Mouse (Mus musculus) embryonic facial prominence, embryonic 10.5 days (tissue): ENCODE results near the gene Spata13. TPM values are rescaled to one million over a fixed set of nuclear protein-coding genes. Genes with fewer than 3 reads are reported as not detected.

Experiments
- DNase-seq: peaks from one replicate; pipeline ENCODE4 v3.0.0-alpha.2; 2017; ENCODE audit warnings: low spot score
- H3K27ac ChIP-seq: fragments of 300-500 bp; sonication (generic); replicated peaks from 2 replicates; pipeline ENCODE4 v1.5.1; 2016; ENCODE audit warnings: mild to moderate bottlenecking
- H3K27me3 ChIP-seq: fragments of 300-500 bp; sonication (generic); replicated peaks from 2 replicates; pipeline ENCODE4 v1.6.1; 2016; ENCODE audit warnings: low read depth, mild to moderate bottlenecking; ENCODE audit not compliant: poor library complexity, severe bottlenecking
- H3K36me3 ChIP-seq: fragments of 300-500 bp; sonication (generic); replicated peaks from 2 replicates; pipeline ENCODE4 v1.6.1; 2016; ENCODE audit warnings: mild to moderate bottlenecking, moderate library complexity
- H3K4me1 ChIP-seq: fragments of 300-500 bp; sonication (generic); 2 replicates; pipeline ENCODE4 v1.6.1; 2016
- H3K4me3 ChIP-seq: fragments of 300-500 bp; sonication (generic); 2 replicates; pipeline ENCODE4 v1.5.1; 2016; ENCODE audit warnings: mild to moderate bottlenecking, moderate library complexity
- H3K9me3 ChIP-seq: fragments of 300-500 bp; sonication (generic); 2 replicates; pipeline ENCODE4 v1.6.1; 2016; ENCODE audit warnings: mild to moderate bottlenecking
- WGBS: fragments of 180-500 bp; shearing (Covaris S2); methylation state at CpG from one replicate; pipeline ENCODE4 v1.1.7; 2016; 5-methylcytosine and 5-hydroxymethylcytosine counted together
- polyA plus RNA-seq: library from polyadenylated mRNA; unstranded; fragments of >200 nt; fragmentation: Nextera tagmentation; extraction: Ambion mirVana; gene quantifications from 2 replicates; pipeline ENCODE4 v1.2.1, GENCODE M21; 2016

The Spata13 gene
- polyA plus RNA-seq, 1 experiment from 2014 or later = 28.2 TPM

DNA sequence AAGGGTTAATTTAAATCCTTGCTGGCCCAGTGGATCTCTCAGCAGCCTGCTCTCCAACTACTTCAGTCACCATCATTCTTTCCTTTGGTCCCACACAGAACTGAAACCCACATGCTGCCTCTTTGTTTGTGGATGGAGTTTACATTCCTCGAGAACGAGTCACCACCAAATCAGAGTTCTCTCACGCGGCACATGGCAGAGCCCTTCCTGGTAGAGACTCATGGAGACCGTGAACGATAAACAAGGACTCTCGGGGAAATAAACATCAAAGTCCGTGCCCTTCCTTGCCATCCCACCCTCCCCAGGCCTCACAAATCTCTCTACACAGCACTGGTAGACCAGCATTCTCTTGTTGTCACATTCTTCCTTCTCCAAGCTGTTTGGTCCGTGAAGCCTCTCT is 12.7 kb upstream of the Spata13 start:
- WGBS = 83% methylated on average over 9 of the region's 9 CpGs
- Histone ChIP-seq H3K9me3 (no peaks in the 10 kb centered on the region; the same call in 1 of the 2 replicates), H3K4me3 (no peak overlapping the region), H3K36me3 (no peaks in the 10 kb centered on the region), H3K27me3 (no peaks in the 10 kb centered on the region), H3K4me1 (peaks cover 16% of the 10 kb centered on the region), H3K27ac (no peak overlapping the region)
- DNase-seq = no peak

DNA sequence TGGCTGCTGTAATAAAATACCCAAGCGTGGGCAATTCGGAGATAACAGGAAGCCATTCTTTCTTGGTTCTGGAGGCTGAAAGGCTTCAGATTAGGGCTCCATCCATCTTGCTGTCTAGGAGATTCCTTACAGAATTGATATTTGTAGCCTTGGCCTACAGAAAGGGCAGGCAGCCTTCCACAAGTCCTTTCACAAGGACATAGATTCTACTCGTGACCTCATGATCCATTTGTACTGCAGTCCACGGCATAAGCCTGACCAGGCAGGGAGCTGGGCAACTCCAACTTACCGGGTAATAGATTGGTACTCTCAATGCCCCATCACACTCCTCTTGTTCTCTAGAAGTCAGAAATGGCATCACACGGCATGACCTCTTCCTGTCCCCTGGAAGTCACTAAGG is 8.3 kb upstream of the Spata13 start:
- WGBS = 81% methylated on average over 6 of the region's 6 CpGs
- no peaks in the 10 kb centered on the region for H3K27me3 ChIP-seq
- peaks cover 8% of the 10 kb centered on the region for H3K4me1 ChIP-seq
- H3K36me3 ChIP-seq = no peaks in the 10 kb centered on the region
- no peak overlapping the region for H3K4me3 ChIP-seq
- DNase-seq = no peak
- H3K9me3 ChIP-seq = no peaks in the 10 kb centered on the region; the same call in 1 of the 2 replicates
- H3K27ac ChIP-seq = no peak overlapping the region

DNA sequence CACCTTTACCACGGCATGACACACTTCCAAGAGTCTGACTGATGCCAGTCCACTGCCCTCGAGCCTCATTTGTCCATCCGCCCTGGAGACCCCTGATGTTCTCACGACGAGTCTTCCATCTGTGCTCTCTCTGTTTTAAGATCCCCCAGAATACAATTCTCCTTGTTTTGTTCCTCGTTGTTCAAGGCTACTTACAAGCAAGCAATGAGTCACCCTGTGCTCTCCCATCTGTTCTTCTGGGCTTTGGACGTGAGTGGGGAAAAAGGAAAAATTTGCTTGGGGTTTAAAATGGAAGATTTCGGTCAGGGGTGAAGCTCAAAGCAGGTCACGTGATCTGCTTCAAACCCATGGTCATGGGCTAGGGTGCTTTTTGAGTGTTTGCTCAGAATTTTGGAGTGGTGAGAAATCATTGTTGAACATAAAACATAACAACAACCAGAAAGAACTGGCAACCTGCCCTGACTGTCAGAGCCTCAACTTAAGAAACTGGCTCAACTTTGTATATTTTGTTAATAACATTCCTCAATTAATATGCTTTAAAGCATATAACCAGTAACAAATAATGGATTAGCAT is 3.8 kb upstream of the Spata13 start:
- 85% methylated on average over 9 of the region's 9 CpGs for WGBS
- no peak overlapping the region for H3K4me3 ChIP-seq
- H3K4me1 ChIP-seq = peaks cover 13% of the 10 kb centered on the region
- DNase-seq = no peak
- H3K27ac ChIP-seq = no peak overlapping the region
- H3K9me3 ChIP-seq = no peaks in the 10 kb centered on the region
- peaks cover 22% of the 10 kb centered on the region; the same call in 1 of the 2 replicates for H3K27me3 ChIP-seq
- no peaks in the 10 kb centered on the region for H3K36me3 ChIP-seq

DNA sequence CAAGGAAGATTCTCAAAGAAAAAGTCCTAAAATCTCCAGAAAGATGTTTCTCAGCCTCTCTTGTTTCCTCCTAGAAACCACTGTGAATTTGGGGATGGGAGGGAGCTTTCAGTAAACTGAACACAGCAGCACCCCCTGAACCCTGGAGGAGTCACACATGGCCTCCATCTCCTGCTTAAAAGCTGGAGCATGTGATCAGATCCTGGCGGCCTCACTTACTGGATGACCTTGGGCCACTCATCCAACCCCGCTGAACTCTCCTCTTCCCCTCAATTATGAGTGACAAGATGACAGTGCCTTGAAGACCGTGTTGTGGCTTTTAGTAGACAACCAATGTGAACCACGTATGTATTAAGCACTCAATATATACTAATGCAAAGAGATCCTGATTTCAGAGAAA is 2.8 kb upstream of the Spata13 start:
- peaks cover 22% of the 10 kb centered on the region; the same call in 1 of the 2 replicates for H3K27me3 ChIP-seq

DNA sequence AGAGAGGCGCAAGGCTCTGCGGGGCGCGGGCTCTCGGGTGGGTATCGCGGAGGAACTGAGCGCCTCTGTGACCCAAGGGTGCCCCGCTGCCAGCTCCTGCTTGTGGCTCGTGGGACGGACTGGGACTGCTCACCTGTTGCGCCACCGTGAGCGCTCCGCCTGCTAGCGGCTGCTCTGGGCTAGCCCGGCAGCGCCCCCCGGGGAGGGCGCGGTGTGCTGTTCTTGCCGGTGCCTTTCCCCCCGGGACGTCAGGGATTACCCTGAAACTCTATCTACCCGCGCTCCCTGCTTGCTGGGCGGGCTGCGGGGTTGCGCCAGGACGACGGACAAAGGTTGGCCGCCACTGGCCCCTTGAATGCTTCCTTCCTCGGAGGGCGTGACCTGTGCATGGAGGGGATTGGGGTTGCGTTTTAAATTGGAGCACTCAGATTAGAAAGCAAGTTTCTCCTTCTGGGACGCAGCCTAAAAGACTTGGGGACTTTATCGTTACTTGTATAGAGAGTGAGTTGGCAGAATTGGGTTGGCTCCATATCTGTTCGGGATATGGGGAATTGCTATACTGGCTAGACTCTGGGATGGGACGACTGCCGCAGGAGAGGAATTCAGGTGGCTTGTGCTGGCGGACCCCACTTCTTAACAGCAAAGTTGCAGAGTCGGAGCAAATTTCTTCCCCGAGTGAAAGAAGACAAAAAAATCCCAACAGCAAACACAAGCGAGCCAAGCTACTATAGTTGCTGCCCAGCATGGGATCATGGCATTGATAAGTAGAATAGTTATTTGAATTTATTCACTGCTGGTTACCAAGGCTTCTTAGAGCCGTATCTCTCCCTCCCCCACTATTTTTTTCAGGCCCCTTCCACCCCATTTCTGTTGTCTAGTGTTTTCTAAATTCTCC is 1.3 kb downstream of the Spata13 start:
- peaks cover 63% of the 10 kb centered on the region for H3K4me1 ChIP-seq

More for the DNA sequence above, 2.8 kb upstream of the Spata13 start:
- WGBS = 74% methylated on average over 4 of the region's 4 CpGs
- H3K4me1 ChIP-seq = peaks cover 23% of the 10 kb centered on the region
- no peak for DNase-seq
- no peaks in the 10 kb centered on the region for H3K9me3 ChIP-seq
- H3K27ac ChIP-seq = no peak overlapping the region
- H3K36me3 ChIP-seq = no peaks in the 10 kb centered on the region
- H3K4me3 ChIP-seq = no peak overlapping the region

DNA sequence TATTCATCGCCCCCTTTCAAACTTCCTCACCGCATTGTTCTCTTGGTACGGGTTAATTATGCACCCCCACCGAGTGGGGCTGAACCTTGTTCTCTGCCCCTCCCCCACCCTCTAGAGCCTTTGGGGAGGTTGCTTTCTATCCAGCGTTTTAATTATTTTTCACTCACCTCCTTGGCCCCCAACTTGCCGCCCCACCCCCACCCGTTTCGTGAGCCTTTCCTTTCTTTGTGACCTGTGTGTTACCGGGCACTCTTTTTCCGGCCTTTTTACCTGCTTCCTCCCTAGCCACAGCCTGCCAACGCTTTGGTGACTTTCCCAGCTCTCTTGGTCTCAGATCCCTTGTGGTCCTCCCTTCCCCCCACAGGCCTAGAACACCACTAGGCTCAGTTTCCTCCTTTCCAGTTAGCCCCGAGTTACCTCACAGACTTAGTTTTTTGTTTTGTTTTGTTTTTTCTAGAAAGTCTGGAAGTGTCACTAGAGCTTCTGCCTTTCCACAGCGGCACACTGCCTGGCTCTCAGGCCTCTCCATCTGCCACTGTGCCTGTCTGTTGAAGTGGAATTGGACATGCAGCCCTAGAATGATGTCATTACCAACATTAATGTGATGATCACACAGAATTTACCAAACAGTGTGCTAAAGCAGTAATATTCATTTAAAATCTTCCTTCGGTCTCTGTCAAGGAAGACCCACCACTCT is 2.3 kb downstream of the Spata13 start:
- H3K27me3 ChIP-seq = peaks cover 22% of the 10 kb centered on the region; the same call in 1 of the 2 replicates
- H3K36me3 ChIP-seq = peaks cover 21% of the 10 kb centered on the region
- peak; percentile 48 for DNase-seq
- peaks cover 65% of the 10 kb centered on the region for H3K4me1 ChIP-seq
- H3K9me3 ChIP-seq = no peaks in the 10 kb centered on the region
- peak overlapping the region; percentile 82 for H3K4me3 ChIP-seq
- peak overlapping the region; percentile 90 for H3K27ac ChIP-seq
- 7% methylated on average over 14 of the region's 14 CpGs for WGBS

More for the DNA sequence above, 1.3 kb downstream of the Spata13 start:
- peak overlapping the region; percentile 90 for H3K27ac ChIP-seq
- H3K27me3 ChIP-seq = peaks cover 22% of the 10 kb centered on the region; the same call in 1 of the 2 replicates
- peak overlapping the region; percentile 82 for H3K4me3 ChIP-seq
- WGBS = under 1% methylated on average over 45 of the region's 45 CpGs
- H3K36me3 ChIP-seq = peaks cover 20% of the 10 kb centered on the region
- DNase-seq = peak; percentile 75
- H3K9me3 ChIP-seq = no peaks in the 10 kb centered on the region

DNA sequence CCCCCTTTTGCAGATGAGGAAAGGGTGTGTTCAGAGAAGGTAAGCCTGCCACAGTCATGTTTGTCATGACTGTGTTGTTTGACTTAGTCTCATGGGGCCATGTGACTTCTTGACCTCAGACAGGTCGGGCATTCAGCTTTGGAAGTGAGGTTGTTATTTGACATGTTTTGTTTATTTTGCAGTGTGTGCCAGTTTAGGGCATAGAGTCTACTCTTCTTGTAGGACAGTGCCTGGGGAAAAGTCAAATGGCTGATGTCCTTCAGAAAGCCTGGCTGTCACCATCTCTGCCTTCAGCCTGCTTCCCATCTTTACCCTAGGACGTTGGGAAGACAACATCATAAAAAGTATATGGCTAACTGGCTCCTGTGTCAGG is 2.8 kb downstream of the Spata13 start:
- H3K27ac ChIP-seq = peak overlapping the region; percentile 90; the same call in 1 of the 2 replicates
- H3K4me1 ChIP-seq = peaks cover 70% of the 10 kb centered on the region
- no peak for DNase-seq
- H3K4me3 ChIP-seq = peak overlapping the region; percentile 82
- H3K9me3 ChIP-seq = no peaks in the 10 kb centered on the region
- 32% methylated on average over 2 of the region's 2 CpGs for WGBS
- H3K36me3 ChIP-seq = peaks cover 21% of the 10 kb centered on the region
- H3K27me3 ChIP-seq = peaks cover 17% of the 10 kb centered on the region; the same call in 1 of the 2 replicates

DNA sequence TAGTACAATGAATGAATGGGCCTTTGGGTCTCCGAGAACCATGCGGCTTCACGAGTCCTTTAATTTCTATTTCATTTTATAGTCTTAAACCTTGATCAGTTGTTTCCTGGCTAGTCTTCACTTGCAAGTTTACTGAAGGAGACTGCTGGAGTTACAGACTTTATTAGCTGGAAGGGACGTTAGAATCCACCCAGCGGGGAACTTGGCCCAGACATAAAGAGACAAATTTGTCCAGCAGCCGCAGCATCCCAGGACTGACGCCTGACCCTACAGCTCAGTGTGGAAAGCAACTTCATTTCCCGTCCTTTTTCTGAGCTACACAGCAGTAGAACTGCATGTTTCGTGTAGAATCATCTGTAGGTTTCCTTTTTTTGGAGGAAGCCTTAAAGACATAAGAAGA is 3.2 kb downstream of the Spata13 start:
- Histone ChIP-seq H3K27ac (no peak overlapping the region), H3K36me3 (peaks cover 21% of the 10 kb centered on the region), H3K27me3 (peaks cover 13% of the 10 kb centered on the region; the same call in 1 of the 2 replicates), H3K4me1 (peaks cover 74% of the 10 kb centered on the region), H3K4me3 (peak overlapping the region; percentile 82), H3K9me3 (no peaks in the 10 kb centered on the region)
- WGBS = 73% methylated on average over 9 of the region's 9 CpGs
- DNase-seq = no peak

DNA sequence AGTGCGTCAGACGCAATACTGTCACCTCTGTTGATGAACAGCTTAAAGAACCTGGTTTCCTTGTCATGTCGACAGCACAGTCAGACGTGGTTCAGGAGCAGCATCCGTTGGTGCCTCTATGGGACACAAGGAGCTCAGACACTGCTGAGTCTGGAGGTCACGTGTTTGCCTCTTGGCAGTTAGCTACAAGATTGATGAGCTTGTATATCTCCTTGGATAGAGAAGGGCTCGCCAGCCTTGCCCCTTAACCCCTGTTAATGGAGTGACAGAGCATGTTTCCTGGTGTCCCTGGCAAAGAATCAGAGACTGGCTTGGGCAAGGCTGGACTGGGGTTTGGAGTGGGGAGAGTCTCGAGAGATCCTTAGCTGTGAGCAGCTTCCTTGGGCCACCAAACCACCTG is 4.4 kb downstream of the Spata13 start:
- 72% methylated on average over 8 of the region's 8 CpGs for WGBS
- peaks cover 86% of the 10 kb centered on the region for H3K4me1 ChIP-seq
- no peak for DNase-seq
- peak overlapping the region; percentile 8; the same call in 1 of the 2 replicates for H3K4me3 ChIP-seq
- no peaks in the 10 kb centered on the region for H3K9me3 ChIP-seq
- peaks cover 21% of the 10 kb centered on the region for H3K36me3 ChIP-seq
- peaks cover 3% of the 10 kb centered on the region; the same call in 1 of the 2 replicates for H3K27me3 ChIP-seq
- H3K27ac ChIP-seq = no peak overlapping the region

DNA sequence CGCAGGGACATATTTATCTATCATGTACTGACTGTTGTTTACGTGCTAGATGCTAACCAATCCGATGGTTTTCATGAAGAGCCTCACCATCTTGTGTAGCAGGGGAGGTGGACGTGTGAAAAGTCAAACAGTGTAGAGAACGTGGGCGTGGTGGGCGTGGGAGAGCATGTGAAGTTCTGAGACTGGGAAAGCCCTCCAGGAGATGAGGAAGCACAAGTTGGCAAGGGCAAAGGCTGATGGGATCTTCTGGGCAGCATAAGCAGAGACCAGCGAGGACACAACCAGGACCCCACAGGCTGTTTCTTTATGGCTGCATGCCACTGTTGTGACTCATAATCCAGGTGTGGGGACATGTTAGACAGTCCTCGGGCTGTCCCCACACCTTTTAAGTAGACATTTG is 5.4 kb downstream of the Spata13 start:
- H3K9me3 ChIP-seq = no peaks in the 10 kb centered on the region
- 90% methylated on average over 9 of the region's 9 CpGs for WGBS

DNA sequence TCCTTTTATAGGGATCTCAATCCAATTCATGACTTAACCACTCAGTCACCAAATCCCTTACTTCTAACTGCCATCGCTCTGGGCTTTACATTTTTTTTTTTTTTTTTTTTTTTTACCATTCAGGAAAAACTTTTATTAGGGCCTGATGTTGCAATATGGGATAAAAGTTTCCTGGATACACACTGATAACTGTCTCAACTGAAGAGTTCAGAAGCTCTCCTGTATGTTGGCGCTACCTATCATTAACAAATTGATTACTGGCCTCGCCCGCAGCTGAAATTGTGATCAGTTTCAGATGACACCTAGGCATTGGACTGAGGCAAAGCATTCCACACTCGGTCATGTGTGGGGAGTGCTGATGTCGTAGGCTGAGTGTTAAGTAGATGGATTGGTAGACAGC is 7.3 kb downstream of the Spata13 start:
- peaks cover 28% of the 10 kb centered on the region for H3K36me3 ChIP-seq
- DNase-seq = no peak
- WGBS = 84% methylated on average over 6 of the region's 6 CpGs
- no peak overlapping the region for H3K27ac ChIP-seq
- no peak overlapping the region for H3K4me3 ChIP-seq
- H3K27me3 ChIP-seq = no peaks in the 10 kb centered on the region; the same call in 1 of the 2 replicates
- peaks cover 84% of the 10 kb centered on the region for H3K4me1 ChIP-seq
- no peaks in the 10 kb centered on the region for H3K9me3 ChIP-seq

More for the DNA sequence above, 5.4 kb downstream of the Spata13 start:
- no peak for DNase-seq
- H3K27ac ChIP-seq = no peak overlapping the region
- no peaks in the 10 kb centered on the region; the same call in 1 of the 2 replicates for H3K27me3 ChIP-seq
- peaks cover 90% of the 10 kb centered on the region for H3K4me1 ChIP-seq
- no peak overlapping the region for H3K4me3 ChIP-seq
- peaks cover 21% of the 10 kb centered on the region for H3K36me3 ChIP-seq

DNA sequence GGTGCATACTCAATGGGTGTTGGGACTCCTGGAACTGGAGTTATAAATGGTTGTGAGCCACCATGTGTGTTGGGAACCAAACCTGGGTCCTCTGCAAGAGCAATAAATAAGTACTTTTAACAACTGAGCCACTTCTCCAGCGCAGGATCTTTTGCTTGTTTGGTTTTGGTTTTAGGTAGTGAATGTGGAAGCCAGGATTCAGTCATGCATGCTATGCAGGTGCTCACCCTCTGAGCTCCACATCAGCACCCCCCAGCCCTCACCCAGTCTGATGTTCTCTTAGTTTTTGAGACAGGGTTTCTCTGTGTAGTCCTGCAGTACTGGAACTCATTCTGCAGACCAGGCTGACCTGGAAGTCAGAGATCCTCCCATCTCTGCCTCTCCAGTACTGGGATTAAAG is 8.3 kb downstream of the Spata13 start:
- Histone ChIP-seq H3K36me3 (peaks cover 26% of the 10 kb centered on the region), H3K27me3 (no peaks in the 10 kb centered on the region; the same call in 1 of the 2 replicates), H3K4me1 (peaks cover 79% of the 10 kb centered on the region), H3K9me3 (no peaks in the 10 kb centered on the region), H3K27ac (0 out of 2 replicates have a peak overlapping the region, but pooled peaks have one; percentile 22), H3K4me3 (no peak overlapping the region)
- no peak for DNase-seq
- 87% methylated on average over 1 of the region's 1 CpGs for WGBS
